Mouse (Mus musculus) erythroblast, embryonic 14.5 days (primary cell): Measurements from ENCODE around the gene Zfp827.

Experiments
- GATA1 ChIP-seq: IDR thresholded peaks from 2 replicates; pipeline ENCODE4 v1.6.1; 2012; ENCODE audit warnings: low read length, inconsistent platforms, mixed read lengths
- TAL1 ChIP-seq: IDR thresholded peaks from 3 replicates; pipeline ENCODE4 v1.6.1; 2012; ENCODE audit warnings: low read length, inconsistent platforms, mixed read lengths

DNA sequence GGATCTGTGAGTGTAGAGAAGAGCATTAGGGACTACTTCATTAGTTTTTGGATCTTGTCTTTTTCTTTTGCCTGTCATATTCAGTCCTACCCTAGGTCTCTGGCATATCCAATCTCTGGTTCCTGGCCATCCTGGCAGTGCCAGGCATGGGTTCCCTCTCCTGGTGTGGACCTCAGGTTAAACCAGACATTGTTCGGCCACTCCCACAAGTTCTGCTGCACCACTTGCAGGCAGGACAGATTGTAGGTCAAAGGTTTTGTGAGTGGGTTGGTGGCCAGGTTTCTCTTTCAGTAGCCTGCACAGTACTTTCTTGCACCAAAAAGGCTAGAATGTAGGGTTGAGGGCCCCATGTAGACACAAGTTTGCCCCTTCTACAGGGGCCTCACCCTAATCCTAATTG is 125.0 kb downstream of the Zfp827 start:
- TF ChIP-seq TAL1 (no peak), GATA1 (no peak)
